Mouse (Mus musculus) MEL (cell line): ENCODE measurements around the gene Cadps. TPM values are rescaled to one million over a fixed set of nuclear protein-coding genes. Genes with fewer than 3 reads are reported as not detected.

Experiments
- DNase-seq: peaks from one replicate; pipeline ENCODE4 v3.0.0; 2011; ENCODE audit warnings: low read depth, low spot score
- H3K27ac ChIP-seq: 2 replicates; pipeline ENCODE4 v1.5.1; 2012; ENCODE audit warnings: low read depth, mild to moderate bottlenecking, control low read depth, low read length, moderate library complexity; ENCODE audit not compliant: control insufficient read depth
- H3K27me3 ChIP-seq, 2 experiments: fragments of 150-350 bp in 1 of 2; sonication (generic) in 1 of 2; 2 replicates each; pipeline ENCODE4 v1.6.1; 2012; ENCODE audit warnings: low read length in 2 of 2, mild to moderate bottlenecking in 2 of 2, improper control_type of control experiment in 1 of 2, moderate library complexity in 1 of 2; ENCODE audit not compliant: insufficient read depth in 2 of 2, control insufficient read depth in 1 of 2
- H3K36me3 ChIP-seq, 2 experiments: 2 replicates each; pipeline ENCODE4 v1.6.1; 2012 to 2014; ENCODE audit warnings: low read length in 2 of 2, improper control_type of control experiment in 1 of 2, inconsistent platforms in 1 of 2, mild to moderate bottlenecking in 1 of 2; ENCODE audit not compliant: insufficient read depth in 2 of 2, control insufficient read depth in 1 of 2
- H3K4me1 ChIP-seq, 2 experiments: fragments of 150-350 bp in 1 of 2; sonication (generic) in 1 of 2; 2 replicates each; pipeline ENCODE4 v1.6.1; 2012; ENCODE audit warnings: low read length in 2 of 2, improper control_type of control experiment in 1 of 2, mild to moderate bottlenecking in 1 of 2; ENCODE audit not compliant: insufficient read depth in 2 of 2, control insufficient read depth in 1 of 2
- H3K4me3 ChIP-seq, 2 experiments: fragments of 150-350 bp in 1 of 2; sonication (generic) in 1 of 2; 2 replicates each; pipeline ENCODE4 v1.5.1; 2012; ENCODE audit warnings: low read depth in 2 of 2, low read length in 2 of 2, mild to moderate bottlenecking in 2 of 2, moderate library complexity in 2 of 2, control low read depth in 1 of 2, improper control_type of control experiment in 1 of 2; ENCODE audit not compliant: control insufficient read depth in 1 of 2, insufficient read depth in 1 of 2
- H3K79me2 ChIP-seq: 2 replicates; pipeline ENCODE4 v1.6.1; 2012; ENCODE audit warnings: mild to moderate bottlenecking, low read length, moderate library complexity; ENCODE audit not compliant: control insufficient read depth, poor library complexity, insufficient read depth
- H3K9ac ChIP-seq: 2 replicates; pipeline ENCODE4 v1.6.1; 2012; ENCODE audit warnings: low read depth, mild to moderate bottlenecking, control low read depth, low read length, moderate library complexity; ENCODE audit not compliant: control insufficient read depth, poor library complexity, severe bottlenecking
- H3K9me3 ChIP-seq: fragments of 150-350 bp; sonication (generic); replicated peaks from 2 replicates; pipeline ENCODE4 v1.6.1; 2012; ENCODE audit warnings: mild to moderate bottlenecking, low read length, improper control_type of control experiment, moderate library complexity; ENCODE audit not compliant: insufficient read depth
- BHLHE40 ChIP-seq: IDR thresholded peaks from 2 replicates; pipeline ENCODE4 v1.6.1; 2012; ENCODE audit warnings: low read depth, mild to moderate bottlenecking, inconsistent platforms, low read length, improper control_type of control experiment, borderline replicate concordance
- CHD1 ChIP-seq: IDR thresholded peaks from 2 replicates; pipeline ENCODE4 v1.6.1; 2012; ENCODE audit warnings: low read depth, mild to moderate bottlenecking, inconsistent platforms, low read length, improper control_type of control experiment
- CHD2 ChIP-seq: IDR thresholded peaks from 2 replicates; pipeline ENCODE4 v1.6.1; 2011; ENCODE audit warnings: low read length, improper control_type of control experiment
- CTCF ChIP-seq, 3 experiments: IDR thresholded peaks in 2 of 3; conservative IDR thresholded peaks in 1 of 3; 2 replicates each; pipeline ENCODE4 v1.5.1; 2011 to 2012; ENCODE audit warnings: low read length in 3 of 3, low read depth in 2 of 3, mild to moderate bottlenecking in 2 of 3, improper control_type of control experiment in 1 of 3, inconsistent platforms in 1 of 3, mixed read lengths in 1 of 3, moderate library complexity in 1 of 3; ENCODE audit not compliant: control insufficient read depth in 1 of 3, insufficient read depth in 1 of 3, poor library complexity in 1 of 3, severe bottlenecking in 1 of 3
- GABPA ChIP-seq: IDR thresholded peaks from 2 replicates; pipeline ENCODE4 v1.6.1; 2012; ENCODE audit warnings: low read depth, mild to moderate bottlenecking, inconsistent platforms, low read length, improper control_type of control experiment, moderate library complexity
- JUND ChIP-seq: IDR thresholded peaks from 2 replicates; pipeline ENCODE4 v1.6.1; 2011; ENCODE audit warnings: low read depth, mild to moderate bottlenecking, improper control_type of control experiment, low read length
- KAT2A ChIP-seq: conservative IDR thresholded peaks from 2 replicates; pipeline ENCODE4 v1.6.1; 2012; ENCODE audit warnings: low read depth, low read length, improper control_type of control experiment, inconsistent platforms
- MAFK ChIP-seq: IDR thresholded peaks from 2 replicates; pipeline ENCODE4 v1.6.1; 2011; ENCODE audit warnings: low read depth, mild to moderate bottlenecking, low read length, improper control_type of control experiment, borderline replicate concordance
- MAZ ChIP-seq: IDR thresholded peaks from 2 replicates; pipeline ENCODE4 v1.6.1; 2012; ENCODE audit warnings: low read depth, mild to moderate bottlenecking, inconsistent platforms, low read length, improper control_type of control experiment
- MEF2A ChIP-seq: IDR thresholded peaks from 2 replicates; pipeline ENCODE4 v1.6.1; 2014; ENCODE audit warnings: low read depth, mild to moderate bottlenecking, inconsistent platforms, low read length, improper control_type of control experiment; ENCODE audit not compliant: poor library complexity, insufficient replicate concordance, severe bottlenecking; ENCODE audit errors: extremely low read depth
- MXI1 ChIP-seq: IDR thresholded peaks from 2 replicates; pipeline ENCODE4 v1.6.1; 2011; ENCODE audit warnings: mild to moderate bottlenecking, low read depth, low read length, improper control_type of control experiment
- NELFE ChIP-seq: IDR thresholded peaks from 2 replicates; pipeline ENCODE4 v1.6.1; 2011; ENCODE audit warnings: low read depth, low read length, improper control_type of control experiment
- POLR2AphosphoS2 ChIP-seq: IDR thresholded peaks from 2 replicates; pipeline ENCODE4 v1.6.1; 2011; ENCODE audit warnings: low read length, improper control_type of control experiment
- RCOR1 ChIP-seq: IDR thresholded peaks from 2 replicates; pipeline ENCODE4 v1.6.1; 2012; ENCODE audit warnings: low read depth, mild to moderate bottlenecking, inconsistent platforms, low read length, improper control_type of control experiment
- SIN3A ChIP-seq: IDR thresholded peaks from 2 replicates; pipeline ENCODE4 v1.6.1; 2012; ENCODE audit warnings: low read length, improper control_type of control experiment, inconsistent platforms
- TCF12 ChIP-seq: IDR thresholded peaks from 2 replicates; pipeline ENCODE4 v1.6.1; 2014; ENCODE audit warnings: low read depth, mild to moderate bottlenecking, inconsistent platforms, low read length, improper control_type of control experiment, moderate library complexity
- ZKSCAN1 ChIP-seq: IDR thresholded peaks from 2 replicates; pipeline ENCODE4 v1.6.1; 2012; ENCODE audit warnings: low read depth, mild to moderate bottlenecking, inconsistent platforms, low read length, improper control_type of control experiment, moderate library complexity
- polyA plus RNA-seq, 2 experiments: library from polyadenylated mRNA; stranded (reverse) in 1 of 2; unstranded in 1 of 2; fragments of >175 nt in 1 of 2; fragments of >200 nt in 1 of 2; gene quantifications; 2 replicates each; pipeline versions ENCODE4 v1.2.1 to v1.2.4; 2012; ENCODE audit warnings: low replicate concordance in 2 of 2, low read depth in 1 of 2; ENCODE audit not compliant: insufficient read length in 2 of 2, insufficient read depth in 1 of 2, missing spikeins in 1 of 2
- total RNA-seq: library from RNA; depleted of rRNA; stranded (reverse); fragments of 300-350 nt; gene quantifications from 2 replicates; pipeline ENCODE4 v1.2.3, GENCODE M21; 2012

Cadps gene
- total and polyA plus RNA-seq, 3 experiments, result not detected

- TF ChIP-seq CTCF (IDR thresholded peaks at IDR 0.05 in 2 of 3, conservative IDR thresholded peaks at IDR 0.05 in 1 of 3; ENCODE audit: control insufficient read depth in 1 of 3, insufficient read depth in 1 of 3, low read depth in 2 of 3, low read length in 3 of 3, poor library complexity in 1 of 3, severe bottlenecking in 1 of 3) (no peak), RCOR1 (no peak), TCF12 (no peak), CHD2 (no peak), MXI1 (no peak), JUND (no peak), POLR2AphosphoS2 (no peak), GABPA (no peak), CHD1 (no peak)
- no peak overlapping the region for H3K27ac ChIP-seq
- no peak overlapping the region for H3K4me3 ChIP-seq
- no peaks in the 10 kb centered on the region for H3K4me1 ChIP-seq
- H3K79me2 ChIP-seq, result no peaks in the 10 kb centered on the region
- no peak overlapping the region for H3K9ac ChIP-seq
- H3K9me3 ChIP-seq, result no peaks in the 10 kb centered on the region
- no peak for DNase-seq
- no peaks in the 10 kb centered on the region for H3K27me3 ChIP-seq
- no peaks in the 10 kb centered on the region for H3K36me3 ChIP-seq
These were observed 372.1 kb downstream of the Cadps start for GRCm38 (mm10) chr14:12450807-12451206.

- DNase-seq, result no peak
- H3K9ac ChIP-seq, result no peak overlapping the region
- no peak overlapping the region for H3K27ac ChIP-seq
- H3K79me2 ChIP-seq, result no peaks in the 10 kb centered on the region
- H3K36me3 ChIP-seq, result no peaks in the 10 kb centered on the region
- no peaks in the 10 kb centered on the region for H3K9me3 ChIP-seq
- H3K4me1 ChIP-seq, result no peaks in the 10 kb centered on the region
- TF ChIP-seq MAFK (no peak), BHLHE40 (no peak), SIN3A (no peak), JUND (no peak), ZKSCAN1 (no peak), RCOR1 (no peak), NELFE (no peak), MAZ (no peak)
- TF ChIP-seq, all 39 proteins: peak for 0
- Histone ChIP-seq H3K27me3 (no peaks in the 10 kb centered on the region), H3K4me3 (no peak overlapping the region)
These were observed 374.0 kb downstream of the Cadps start for GRCm38 (mm10) chr14:12448883-12449282.

GRCm38 (mm10) chr14:12441019-12441418 is 381.9 kb downstream of the Cadps start:
- no peaks in the 10 kb centered on the region for H3K4me1 ChIP-seq
- TF ChIP-seq CHD2 (no peak), MEF2A (no peak), KAT2A (no peak)
- DNase-seq, result no peak
- H3K27ac ChIP-seq, result no peak overlapping the region
- H3K9ac ChIP-seq, result no peak overlapping the region
- no peaks in the 10 kb centered on the region for H3K79me2 ChIP-seq
- H3K27me3 ChIP-seq, result no peaks in the 10 kb centered on the region
- H3K9me3 ChIP-seq, result no peaks in the 10 kb centered on the region
- H3K36me3 ChIP-seq, result no peaks in the 10 kb centered on the region
- H3K4me3 ChIP-seq, result no peak overlapping the region
